Mouse (Mus musculus) hindbrain, embryonic 12.5 days (tissue): Measurements from ENCODE around the gene Ptpn21. TPM values are rescaled to one million over a fixed set of nuclear protein-coding genes. Genes with fewer than 3 reads are reported as not detected.

ENCODE experiments used
- ATAC-seq: fragments of 200-750 bp; cut with Nextera tagmentation; 2 replicates; pipeline ENCODE4 v1.8.0; 2017; ENCODE audit warnings: moderate TSS enrichment; ENCODE audit not compliant: low FRiP score
- H3K27ac ChIP-seq: fragments of 300-500 bp; sonication (generic); 2 replicates; pipeline ENCODE4 v1.5.1; 2016; ENCODE audit warnings: mild to moderate bottlenecking
- H3K27me3 ChIP-seq: fragments of 300-500 bp; sonication (generic); 2 replicates; pipeline ENCODE4 v1.6.1; 2016; ENCODE audit warnings: mild to moderate bottlenecking
- H3K36me3 ChIP-seq: fragments of 300-500 bp; sonication (generic); 2 replicates; pipeline ENCODE4 v1.6.1; 2016; ENCODE audit warnings: mild to moderate bottlenecking
- H3K4me1 ChIP-seq: fragments of 300-500 bp; sonication (generic); 2 replicates; pipeline ENCODE4 v1.6.1; 2016
- H3K4me2 ChIP-seq: fragments of 300-500 bp; sonication (generic); replicated peaks from 2 replicates; pipeline ENCODE4 v1.6.1; 2016; ENCODE audit warnings: mild to moderate bottlenecking
- H3K4me3 ChIP-seq: fragments of 300-500 bp; sonication (generic); 2 replicates; pipeline ENCODE4 v1.5.1; 2016; ENCODE audit warnings: mild to moderate bottlenecking
- H3K9ac ChIP-seq: fragments of 300-500 bp; sonication (generic); 2 replicates; pipeline ENCODE4 v1.6.1; 2016; ENCODE audit warnings: mild to moderate bottlenecking, moderate library complexity
- H3K9me3 ChIP-seq: fragments of 300-500 bp; sonication (generic); replicated peaks from 2 replicates; pipeline ENCODE4 v1.6.1; 2016; ENCODE audit warnings: mild to moderate bottlenecking
- WGBS: fragments of 180-500 bp; shearing (Covaris S2); methylation state at CpG from one replicate; pipeline ENCODE4 v1.1.7; 2016; 5-methylcytosine and 5-hydroxymethylcytosine counted together
- polyA plus RNA-seq: library from polyadenylated mRNA; unstranded; fragments of >200 nt; fragmentation: Nextera tagmentation; extraction: Ambion mirVana; gene quantifications from 2 replicates; pipeline ENCODE4 v1.2.1, GENCODE M21; 2016

Gene Ptpn21
- polyA plus RNA-seq = 7.2 and 7.4 TPM in 2 replicates

DNA sequence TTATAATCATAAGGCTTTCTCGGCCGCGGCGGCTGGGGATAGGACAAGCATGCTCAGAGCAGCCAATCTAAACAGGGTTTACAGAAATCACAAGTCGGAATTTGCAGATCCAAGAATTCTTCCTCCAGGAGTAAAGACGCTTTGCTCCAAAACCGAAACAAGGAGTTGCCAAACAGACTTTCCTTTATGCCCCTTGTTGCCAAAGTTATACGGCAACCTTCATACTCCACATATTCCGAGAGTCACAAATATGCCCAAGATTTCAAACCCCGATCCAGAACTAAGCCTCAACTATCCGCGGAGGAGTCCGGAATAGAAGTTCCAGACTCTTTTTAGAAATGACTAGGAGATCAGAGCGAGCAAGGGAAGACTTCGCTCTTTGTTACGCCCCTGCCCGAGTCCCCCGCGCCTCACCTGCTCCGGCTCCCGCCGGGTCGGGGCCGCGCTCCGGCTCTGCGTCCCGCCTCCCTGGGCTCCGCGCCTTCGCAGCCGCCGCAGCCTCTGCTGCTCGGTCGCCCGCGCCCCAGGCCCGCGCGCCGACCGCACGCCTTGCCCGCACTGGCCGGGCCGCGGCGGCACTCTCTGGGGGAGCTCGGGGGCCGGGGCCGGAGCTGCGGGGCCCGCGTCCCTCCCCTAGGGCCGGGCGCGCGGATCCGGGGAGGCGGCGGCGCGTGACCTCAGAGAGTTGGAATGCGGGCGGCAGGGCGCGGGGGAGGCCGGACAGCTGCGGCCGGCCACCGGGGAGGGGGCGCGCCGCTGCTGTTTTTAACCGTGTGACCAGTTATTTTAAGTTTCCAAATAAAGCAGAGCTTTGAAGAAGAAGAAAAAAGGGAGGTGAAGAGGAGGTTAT, at the start of gene Ptpn21:
Gene Ptpn21, minus strand, starts transcription at position 455 of the 850 bp plus-strand sequence.
- Histone ChIP-seq H3K9ac (peak within 1 kb of the TSS; percentile 79), H3K36me3 (no peaks in the 10 kb centered on the region), H3K4me1 (peaks cover 17% of the 10 kb centered on the region), H3K27ac (peak within 1 kb of the TSS; percentile 40), H3K27me3 (peaks cover 23% of the 10 kb centered on the region), H3K9me3 (no peaks in the 10 kb centered on the region), H3K4me3 (peak within 1 kb of the TSS; percentile 81), H3K4me2 (peak within 1 kb of the TSS; percentile 98)
- peak; percentile 47 for ATAC-seq
- under 1% methylated on average over 74 of the region's 75 CpGs for WGBS

DNA sequence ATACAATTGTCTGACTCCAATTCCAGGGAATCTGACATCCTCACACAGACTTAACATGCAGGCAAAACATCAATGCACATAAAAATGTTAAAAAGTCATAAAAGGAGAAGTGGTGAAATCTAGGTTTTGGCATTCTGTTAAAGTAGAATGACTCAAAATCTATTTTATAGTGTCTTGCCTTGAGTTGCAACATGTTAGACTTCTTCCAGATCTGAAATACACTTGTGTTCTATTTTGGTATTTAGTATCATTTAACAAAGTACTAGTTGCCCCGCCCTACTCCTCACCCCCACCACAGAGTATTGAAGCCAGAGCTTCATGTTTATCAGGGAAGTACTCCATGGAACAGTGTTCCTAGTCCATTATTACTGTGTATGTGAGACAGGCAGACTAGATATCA, 47.0 kb upstream of the Ptpn21 start:
- Histone ChIP-seq H3K27me3 (no peaks in the 10 kb centered on the region), H3K4me2 (no peak overlapping the region), H3K9me3 (no peaks in the 10 kb centered on the region), H3K27ac (no peak overlapping the region), H3K36me3 (peaks cover 70% of the 10 kb centered on the region), H3K4me1 (no peaks in the 10 kb centered on the region), H3K9ac (no peak overlapping the region), H3K4me3 (no peak overlapping the region)
- no peak for ATAC-seq
- WGBS = 96% methylated on average over 1 of the region's 1 CpGs

DNA sequence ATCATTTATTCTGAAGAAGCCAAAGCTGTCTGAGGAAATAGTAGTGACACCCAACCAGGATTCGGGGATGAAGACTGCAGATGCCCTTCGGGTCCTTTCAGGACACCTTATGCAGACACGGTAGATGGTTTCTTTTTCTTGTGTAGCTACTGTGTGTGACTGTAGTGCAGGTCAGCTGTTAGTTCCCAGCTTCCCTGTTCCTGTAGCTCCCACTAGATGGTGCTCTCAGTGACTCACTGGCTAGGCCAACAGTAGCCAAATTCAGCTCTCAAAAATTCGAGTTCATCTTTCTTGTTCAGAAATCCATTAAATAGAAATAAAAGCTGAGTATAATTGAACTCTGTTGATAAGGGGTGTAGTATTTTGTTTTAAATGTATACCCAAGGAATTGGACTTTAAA, 41.9 kb upstream of the Ptpn21 start:
- no peak for ATAC-seq
- 88% methylated on average over 4 of the region's 4 CpGs for WGBS
- no peaks in the 10 kb centered on the region for H3K27me3 ChIP-seq
- H3K9me3 ChIP-seq = no peaks in the 10 kb centered on the region
- no peak overlapping the region for H3K4me2 ChIP-seq
- H3K36me3 ChIP-seq = peaks cover 83% of the 10 kb centered on the region
- no peak overlapping the region for H3K27ac ChIP-seq
- H3K9ac ChIP-seq = no peak overlapping the region
- H3K4me3 ChIP-seq = no peak overlapping the region
- no peaks in the 10 kb centered on the region for H3K4me1 ChIP-seq

DNA sequence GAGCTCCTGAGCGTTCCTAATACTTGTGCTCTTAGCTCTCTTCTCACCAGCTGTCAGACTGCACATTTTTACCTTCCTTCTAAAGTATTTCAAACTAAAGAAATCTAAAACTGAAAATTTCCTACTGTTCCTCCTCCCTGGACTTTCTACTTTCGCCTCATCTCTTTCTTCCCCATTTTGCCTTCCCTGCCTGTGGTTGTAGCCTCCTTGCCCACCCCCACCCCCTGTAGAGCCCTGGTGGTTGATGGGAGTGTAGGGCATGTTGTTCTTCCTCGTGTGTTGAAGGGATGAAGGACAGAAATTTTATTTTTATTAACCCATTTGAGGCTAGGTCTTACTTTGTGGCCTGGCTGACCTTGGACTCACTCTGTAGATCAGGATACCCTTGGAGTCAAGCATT, 40.3 kb upstream of the Ptpn21 start:
- Histone ChIP-seq H3K4me2 (no peak overlapping the region), H3K4me1 (no peaks in the 10 kb centered on the region), H3K27me3 (no peaks in the 10 kb centered on the region), H3K4me3 (no peak overlapping the region), H3K9ac (no peak overlapping the region), H3K36me3 (peaks cover 82% of the 10 kb centered on the region), H3K9me3 (no peaks in the 10 kb centered on the region), H3K27ac (no peak overlapping the region)
- no peak for ATAC-seq
- 82% methylated on average over 3 of the region's 3 CpGs for WGBS

DNA sequence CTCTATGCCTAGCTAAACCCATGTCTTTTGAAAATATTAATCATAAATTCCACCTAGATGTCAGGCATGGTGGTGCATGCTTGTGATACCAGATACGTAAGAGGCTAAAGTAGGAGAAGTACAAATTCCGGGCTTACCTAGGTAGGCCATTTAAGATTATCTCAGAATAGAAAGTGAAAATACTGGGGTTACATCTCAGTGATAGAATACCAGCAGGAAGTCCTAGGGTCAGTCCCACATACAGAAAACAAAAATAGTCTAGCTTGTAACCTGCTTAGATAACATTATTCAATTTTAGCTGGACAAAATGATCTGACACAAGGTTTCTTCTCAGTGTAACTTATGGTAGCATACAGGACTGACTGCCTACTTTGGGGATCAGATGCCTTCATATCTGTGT, 29.0 kb upstream of the Ptpn21 start:
- Histone ChIP-seq H3K4me1 (no peaks in the 10 kb centered on the region), H3K9ac (no peak overlapping the region), H3K27ac (no peak overlapping the region), H3K27me3 (no peaks in the 10 kb centered on the region), H3K4me2 (no peak overlapping the region), H3K4me3 (no peak overlapping the region), H3K36me3 (peaks cover 79% of the 10 kb centered on the region), H3K9me3 (no peaks in the 10 kb centered on the region)
- no peak for ATAC-seq
- 94% methylated on average over 2 of the region's 2 CpGs for WGBS

DNA sequence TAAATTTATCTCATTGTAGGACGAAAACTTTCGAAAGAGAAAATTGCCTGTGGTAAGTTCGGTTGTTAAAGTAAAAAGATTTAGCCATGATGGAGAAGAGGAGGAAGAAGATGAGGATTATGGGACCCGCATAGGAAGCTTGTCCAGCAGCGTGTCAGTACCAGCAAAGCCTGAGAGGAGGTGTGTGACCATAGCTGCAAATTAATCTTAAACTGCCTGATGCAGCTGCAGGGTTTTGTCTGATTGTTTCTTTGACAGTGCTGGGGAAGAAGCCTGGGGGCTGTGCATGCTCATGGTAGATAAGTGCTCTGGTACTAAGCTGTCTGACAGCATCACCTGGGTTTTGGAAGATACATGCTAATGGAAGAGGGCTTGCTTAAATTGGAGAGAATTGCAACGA, 22.5 kb upstream of the Ptpn21 start:
- Histone ChIP-seq H3K9ac (no peak overlapping the region), H3K4me2 (no peak overlapping the region), H3K27ac (no peak overlapping the region), H3K36me3 (peaks cover 75% of the 10 kb centered on the region), H3K27me3 (no peaks in the 10 kb centered on the region), H3K4me1 (no peaks in the 10 kb centered on the region), H3K4me3 (no peak overlapping the region), H3K9me3 (no peaks in the 10 kb centered on the region)
- no peak for ATAC-seq
- WGBS = 92% methylated on average over 6 of the region's 6 CpGs

DNA sequence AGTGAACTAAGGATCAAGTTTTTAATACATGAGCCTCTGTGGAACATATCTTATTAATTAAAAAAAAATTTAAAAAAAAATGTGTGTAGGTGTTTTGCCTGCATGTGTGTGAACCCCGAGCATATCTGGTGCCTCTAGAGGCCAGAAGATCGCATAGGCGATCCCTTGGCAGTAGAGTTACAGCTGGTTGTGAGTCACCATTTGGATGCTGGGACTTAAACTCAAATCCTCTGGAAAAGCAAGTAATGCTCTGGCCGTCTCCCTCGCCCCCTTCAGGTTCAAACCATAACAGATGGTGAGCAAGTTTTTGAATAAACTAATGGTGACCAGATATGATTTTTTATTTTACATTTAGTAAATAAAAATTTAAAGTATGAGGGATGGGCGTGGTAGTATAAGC, 20.4 kb upstream of the Ptpn21 start:
- Histone ChIP-seq H3K4me3 (no peak overlapping the region), H3K4me2 (no peak overlapping the region), H3K36me3 (peaks cover 64% of the 10 kb centered on the region), H3K9me3 (no peaks in the 10 kb centered on the region), H3K27me3 (no peaks in the 10 kb centered on the region), H3K27ac (no peak overlapping the region), H3K4me1 (no peaks in the 10 kb centered on the region), H3K9ac (no peak overlapping the region)
- 91% methylated on average over 6 of the region's 6 CpGs for WGBS
- ATAC-seq = no peak

DNA sequence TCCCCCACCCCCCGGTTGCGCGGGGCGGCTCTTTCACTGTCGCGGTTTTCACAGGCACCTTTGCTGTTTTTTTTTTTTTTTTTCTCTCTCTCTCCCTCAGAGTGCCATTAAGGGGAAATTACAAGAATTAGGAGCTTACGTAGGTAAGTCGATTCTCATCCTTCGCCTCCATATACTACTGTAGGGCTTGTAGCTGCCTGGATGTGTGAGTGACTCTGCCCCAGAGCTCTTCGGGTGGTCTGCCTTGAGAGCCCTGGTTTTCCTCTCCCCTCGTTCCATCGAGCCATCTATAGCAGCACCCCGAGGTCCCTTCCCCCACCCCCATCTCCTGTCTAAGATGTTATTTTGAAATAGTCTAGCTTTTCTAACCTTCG, 10.2 kb upstream of the Ptpn21 start:
- Histone ChIP-seq H3K27me3 (no peaks in the 10 kb centered on the region; the same call in 1 of the 2 replicates), H3K27ac (peak overlapping the region; percentile 95), H3K9ac (peak overlapping the region; percentile 95), H3K9me3 (no peaks in the 10 kb centered on the region), H3K4me1 (peaks cover 24% of the 10 kb centered on the region), H3K4me2 (peak overlapping the region; percentile 73), H3K4me3 (peak overlapping the region; percentile 95), H3K36me3 (0 out of 2 replicates have a peak, but pooled peaks cover 2% of the 10 kb centered on the region)
- peak; percentile 63 for ATAC-seq
- 2% methylated on average over 14 of the region's 14 CpGs for WGBS

DNA sequence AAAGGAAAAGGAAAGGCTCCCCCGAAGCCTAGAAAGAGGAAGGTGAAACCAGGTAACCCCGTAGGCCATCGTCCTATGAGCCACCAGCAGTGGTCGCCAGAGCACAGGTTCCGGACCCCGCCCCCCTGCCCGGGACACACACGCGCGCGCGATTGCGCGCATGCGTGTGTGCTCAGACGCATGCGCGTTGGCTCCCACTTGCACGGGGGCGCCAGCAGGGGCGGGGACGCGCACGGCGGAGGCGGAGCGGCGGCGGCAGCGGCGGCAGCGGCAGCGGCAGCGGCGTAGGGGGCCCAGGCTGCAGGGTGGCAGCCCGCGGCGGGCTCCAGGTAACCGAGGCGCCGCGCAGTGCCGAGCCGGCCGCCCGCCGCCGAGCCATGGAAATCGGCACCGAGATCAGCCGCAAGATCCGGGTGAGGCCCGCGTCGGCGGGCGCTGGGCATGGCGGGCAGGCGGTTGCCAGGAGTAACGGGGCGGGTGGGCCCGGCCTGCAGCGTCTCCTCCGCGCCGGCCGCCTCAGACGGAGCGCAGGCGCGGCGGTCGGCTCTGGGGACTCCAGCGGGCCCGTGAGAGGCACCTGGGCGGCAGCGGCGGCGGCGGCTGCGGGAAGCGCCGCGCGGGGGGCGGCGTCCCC, 9.7 kb upstream of the Ptpn21 start, which contains the start of gene Zc3h14:
Gene Zc3h14, plus strand, starts transcription at position 219 of the 634 bp plus-strand sequence.
- Histone ChIP-seq H3K4me2 (peak within 1 kb of the TSS; percentile 73), H3K9me3 (no peaks in the 10 kb centered on the region), H3K36me3 (0 out of 2 replicates have a peak, but pooled peaks cover 2% of the 10 kb centered on the region), H3K9ac (peak within 1 kb of the TSS; percentile 95), H3K27ac (peak within 1 kb of the TSS; percentile 95), H3K4me3 (peak within 1 kb of the TSS; percentile 95), H3K4me1 (peaks cover 24% of the 10 kb centered on the region), H3K27me3 (no peaks in the 10 kb centered on the region; the same call in 1 of the 2 replicates)
- under 1% methylated on average over 70 of the region's 87 CpGs for WGBS
- ATAC-seq = peak; percentile 91

DNA sequence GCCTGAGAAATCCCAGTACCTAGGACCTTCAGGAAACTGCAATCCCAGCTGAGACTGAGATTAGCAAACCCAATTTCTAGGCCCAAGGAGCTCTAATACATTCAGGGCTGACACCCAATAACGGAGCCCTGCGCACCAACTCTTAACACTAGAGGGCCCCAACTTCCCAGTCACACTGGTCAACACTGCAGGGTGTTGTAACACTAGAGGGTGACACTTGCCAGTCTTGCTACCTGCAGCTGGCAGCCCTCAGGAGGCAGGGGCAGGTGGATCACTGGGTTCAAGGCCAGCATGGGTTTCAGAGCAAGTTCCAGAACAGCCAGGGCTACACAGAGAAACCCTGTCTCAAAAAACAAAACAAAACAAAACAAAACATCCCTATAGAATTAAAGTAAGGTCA, 8.9 kb upstream of the Ptpn21 start:
- Histone ChIP-seq H3K9me3 (no peaks in the 10 kb centered on the region), H3K27me3 (no peaks in the 10 kb centered on the region; the same call in 1 of the 2 replicates), H3K9ac (no peak overlapping the region), H3K27ac (no peak overlapping the region), H3K4me3 (no peak overlapping the region), H3K36me3 (0 out of 2 replicates have a peak, but pooled peaks cover 2% of the 10 kb centered on the region), H3K4me1 (peaks cover 22% of the 10 kb centered on the region), H3K4me2 (no peak overlapping the region)
- ATAC-seq = peak; percentile 46
- 8% methylated on average over 2 of the region's 2 CpGs for WGBS

DNA sequence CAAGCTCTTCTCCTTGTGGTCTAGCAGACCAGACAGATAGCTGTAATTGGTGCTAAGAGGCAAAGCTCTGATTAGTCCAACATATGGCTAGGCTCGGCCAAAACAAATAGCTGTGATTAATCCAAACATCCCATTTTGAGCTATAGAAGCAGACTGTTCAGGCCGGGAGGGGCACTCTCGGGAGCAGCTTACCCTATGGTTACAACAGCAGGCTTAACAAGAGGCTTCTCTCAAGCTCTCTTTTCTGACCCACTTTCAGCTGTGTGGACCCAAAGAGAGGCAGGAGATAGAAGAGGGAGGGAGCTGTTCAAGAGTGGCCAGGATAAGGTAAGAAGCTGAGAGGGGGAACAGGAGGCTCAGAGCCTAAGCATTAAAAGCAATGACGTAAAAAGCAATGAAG, 8.4 kb upstream of the Ptpn21 start:
- no peak overlapping the region for H3K9ac ChIP-seq
- no peak overlapping the region for H3K4me2 ChIP-seq
- H3K9me3 ChIP-seq = no peaks in the 10 kb centered on the region
- 68% methylated on average over 4 of the region's 4 CpGs for WGBS
- H3K27me3 ChIP-seq = no peaks in the 10 kb centered on the region; the same call in 1 of the 2 replicates
- H3K4me1 ChIP-seq = peaks cover 22% of the 10 kb centered on the region
- ATAC-seq = no peak
- no peak overlapping the region for H3K4me3 ChIP-seq
- H3K36me3 ChIP-seq = 0 out of 2 replicates have a peak, but pooled peaks cover under 1% of the 10 kb centered on the region
- H3K27ac ChIP-seq = no peak overlapping the region

DNA sequence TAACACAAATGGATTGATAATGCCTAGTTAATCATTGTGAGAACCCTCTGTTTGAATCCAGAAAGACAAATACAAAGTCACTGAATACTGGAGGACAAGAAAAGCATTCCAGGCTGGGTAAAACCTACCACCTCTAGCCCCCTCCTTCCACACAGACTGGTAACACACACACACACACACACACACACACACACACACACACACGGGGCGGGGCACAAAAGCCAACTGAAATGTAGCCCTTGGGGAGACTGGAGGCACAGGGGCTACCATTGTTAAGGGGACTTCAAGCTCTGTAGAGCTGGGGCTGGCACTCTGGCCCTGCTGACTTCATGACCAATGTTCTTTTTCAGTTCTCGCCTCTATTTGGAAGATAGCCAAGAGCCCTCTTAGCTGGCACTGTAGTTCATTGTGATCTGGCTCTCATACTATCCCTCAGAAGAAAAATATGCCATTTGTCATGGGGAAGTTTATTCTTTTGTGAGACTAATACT, 3.9 kb upstream of the Ptpn21 start:
- H3K9me3 ChIP-seq = no peaks in the 10 kb centered on the region
- H3K4me3 ChIP-seq = no peak overlapping the region
- ATAC-seq = peak; percentile 65
- 0 out of 2 replicates have a peak overlapping the region, but pooled peaks have one; percentile 5 for H3K27ac ChIP-seq
- WGBS = 64% methylated on average over 3 of the region's 3 CpGs
- no peaks in the 10 kb centered on the region for H3K4me1 ChIP-seq
- H3K36me3 ChIP-seq = no peaks in the 10 kb centered on the region
- no peak overlapping the region for H3K9ac ChIP-seq
- H3K4me2 ChIP-seq = no peak overlapping the region
- peaks cover 23% of the 10 kb centered on the region for H3K27me3 ChIP-seq
